Mouse (Mus musculus) myocyte (in vitro differentiated cells): Measurements from ENCODE around the gene Lrfn2.

Experiments used
- E2F4 ChIP-seq: IDR thresholded peaks from one replicate; pipeline ENCODE4 v1.6.1; 2011; ENCODE audit warnings: mild to moderate bottlenecking, control low read depth, moderate library complexity; ENCODE audit not compliant: insufficient read depth
- POLR2A ChIP-seq: IDR thresholded peaks from one replicate; pipeline ENCODE4 v1.6.1; 2011; ENCODE audit warnings: low read depth, mild to moderate bottlenecking, control low read depth, moderate library complexity; ENCODE audit not compliant: insufficient read length
- POLR2AphosphoS2 ChIP-seq: IDR thresholded peaks from one replicate; pipeline ENCODE4 v1.6.1; 2011; ENCODE audit warnings: low read depth, control low read depth; ENCODE audit not compliant: insufficient read length

DNA sequence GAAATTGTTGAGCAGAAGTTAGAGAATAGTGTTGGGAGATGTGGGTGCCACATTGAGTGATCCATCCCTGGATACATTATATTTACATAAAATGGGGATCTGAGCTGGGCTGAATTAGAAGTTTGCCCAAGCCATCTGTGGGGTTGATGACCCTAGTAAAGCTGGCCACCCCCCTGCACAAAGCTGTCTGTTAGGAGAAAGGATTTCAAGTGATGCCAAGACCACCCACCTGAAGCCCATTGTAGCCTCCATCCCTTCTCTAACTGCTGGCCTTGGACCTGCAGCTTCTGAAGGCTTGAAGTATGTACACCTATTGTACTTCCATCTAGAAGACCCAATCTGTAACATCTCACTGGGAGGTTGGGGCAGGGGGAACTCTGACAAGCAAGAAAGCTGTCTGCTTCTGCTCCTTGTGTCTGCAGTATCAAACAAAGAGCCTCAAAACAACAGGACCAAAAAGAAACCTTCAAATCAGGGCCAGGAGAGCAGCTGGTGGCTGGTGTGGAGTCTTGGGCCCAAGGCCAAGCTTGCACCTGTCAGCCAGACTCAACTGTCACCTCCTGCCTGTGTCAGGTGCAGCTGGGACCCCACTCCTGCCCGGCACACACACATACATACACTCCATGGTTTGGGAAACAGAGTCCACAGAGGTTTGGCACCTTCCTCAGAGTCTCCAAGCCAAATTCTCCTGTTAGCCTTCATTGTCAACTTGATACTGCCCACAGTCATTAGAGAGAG, 63.2 kb downstream of the Lrfn2 start:
- TF ChIP-seq POLR2A: no peak
- no peak for TF ChIP-seq POLR2AphosphoS2
- no peak for TF ChIP-seq E2F4
